Mouse (Mus musculus): ENCODE results near the gene Gtf2ird2.

The Gtf2ird2 gene

DNA sequence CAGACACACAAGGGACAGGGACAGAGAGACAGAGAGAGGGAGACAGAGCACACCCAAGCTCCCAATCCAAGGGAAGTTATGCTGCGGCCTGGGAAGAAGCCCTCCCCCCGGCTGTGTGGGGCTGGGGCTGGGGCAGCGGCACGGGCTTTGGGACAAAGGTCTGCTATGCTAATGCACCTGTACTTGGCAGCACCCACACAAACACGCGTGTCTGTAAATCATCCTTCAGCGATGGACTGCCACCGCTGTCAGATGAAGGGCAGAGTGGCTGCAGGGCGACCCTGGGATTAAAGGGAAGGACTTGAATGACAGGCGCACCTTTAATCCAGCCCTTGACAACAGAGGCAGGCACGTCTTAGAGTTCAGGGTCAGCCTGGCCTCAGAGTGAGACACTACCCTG lies 87.6 kb downstream of the Gtf2ird2 start:
- DNase-seq = no peak

- DNase-seq = no peak
These were observed 88.9 kb downstream of the Gtf2ird2 start for GRCm38 (mm10) chr5:134272761-134273160.

- DNase-seq = no peak
These were observed 89.9 kb downstream of the Gtf2ird2 start for GRCm38 (mm10) chr5:134273761-134274160.

Measured in cerebellum, postnatal 36 days (tissue).